Mouse (Mus musculus) lung, adult 2 months (tissue): ENCODE results near the gene Imp3.

Experiments used
- CTCF ChIP-seq: fragments of 200-500 bp; IDR thresholded peaks from 2 replicates; pipeline ENCODE4 v1.5.1; 2011; ENCODE audit warnings: mild to moderate bottlenecking, low read length, control low read depth; ENCODE audit not compliant: insufficient read depth
- POLR2A ChIP-seq: fragments of 200-500 bp; IDR thresholded peaks from 2 replicates; pipeline ENCODE4 v1.6.1; 2011; ENCODE audit warnings: low read depth, mild to moderate bottlenecking, control low read depth, low read length, borderline replicate concordance; ENCODE audit errors: extremely low read depth

DNA sequence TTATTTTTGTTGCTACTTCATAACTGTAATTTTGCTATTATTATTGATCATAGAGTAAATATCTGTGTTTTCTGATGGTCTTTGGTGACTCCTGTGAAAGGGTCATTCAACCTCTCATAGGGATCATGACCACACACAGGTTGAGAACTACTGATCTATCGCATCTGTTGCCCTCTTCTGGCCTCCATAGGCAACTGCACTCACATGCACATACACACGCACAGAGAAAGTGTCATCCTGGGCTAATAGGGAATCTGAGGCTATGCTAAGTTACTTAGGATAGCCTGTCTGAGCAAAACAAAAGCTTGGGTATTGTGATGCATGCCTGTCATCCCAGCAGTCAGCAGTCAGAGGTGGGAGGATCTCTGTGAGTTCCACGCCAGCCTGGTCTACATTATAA lies 24.3 kb downstream of the Imp3 start:
- TF ChIP-seq CTCF: no peak
- no peak for TF ChIP-seq POLR2A
